Mouse (Mus musculus) lung, embryonic 15.5 days (tissue): ENCODE data around the gene Spock3. TPM values are rescaled to one million over a fixed set of nuclear protein-coding genes. Genes with fewer than 3 reads are reported as not detected.

Source experiments
- ATAC-seq: fragments of 200-750 bp; cut with Nextera tagmentation; 2 replicates; pipeline ENCODE4 v1.8.0; 2017; ENCODE audit warnings: moderate number of reproducible peaks, borderline replicate concordance; ENCODE audit not compliant: low FRiP score, low TSS enrichment; ENCODE audit errors: extremely low read depth
- H3K27ac ChIP-seq: fragments of 300-500 bp; sonication (generic); 2 replicates; pipeline ENCODE4 v1.5.1; 2015; ENCODE audit warnings: moderate library complexity, mild to moderate bottlenecking, inconsistent platforms
- H3K27me3 ChIP-seq: fragments of 300-500 bp; sonication (generic); 2 replicates; pipeline ENCODE4 v1.6.1; 2015; ENCODE audit warnings: inconsistent platforms
- H3K36me3 ChIP-seq: fragments of 300-500 bp; sonication (generic); 2 replicates; pipeline ENCODE4 v1.6.1; 2015; ENCODE audit warnings: inconsistent platforms
- H3K4me1 ChIP-seq: fragments of 300-500 bp; sonication (generic); 2 replicates; pipeline ENCODE4 v1.6.1; 2015; ENCODE audit warnings: inconsistent platforms
- H3K4me2 ChIP-seq: fragments of 300-500 bp; sonication (generic); 2 replicates; pipeline ENCODE4 v1.6.1; 2015; ENCODE audit warnings: inconsistent platforms, mild to moderate bottlenecking, moderate library complexity
- H3K4me3 ChIP-seq: fragments of 300-500 bp; sonication (generic); 2 replicates; pipeline ENCODE4 v1.5.1; 2015; ENCODE audit warnings: mild to moderate bottlenecking, inconsistent platforms
- H3K9ac ChIP-seq: fragments of 300-500 bp; sonication (generic); 2 replicates; pipeline ENCODE4 v1.6.1; 2015; ENCODE audit warnings: inconsistent platforms
- H3K9me3 ChIP-seq: fragments of 300-500 bp; sonication (generic); 2 replicates; pipeline ENCODE4 v1.6.1; 2016; ENCODE audit warnings: inconsistent platforms
- WGBS: fragments of 180-500 bp; shearing (Covaris S2); methylation state at CpG from one replicate; pipeline ENCODE4 v1.1.7; 2015; 5-methylcytosine and 5-hydroxymethylcytosine counted together
- polyA plus RNA-seq: library from polyadenylated mRNA; unstranded; fragments of >200 nt; fragmentation: Nextera tagmentation; extraction: Ambion mirVana; gene quantifications from 2 replicates; pipeline ENCODE4 v1.2.1, GENCODE M21; 2015

Spock3 gene
- polyA plus RNA-seq, 1 experiment from 2014 or later, result 1.8 TPM

DNA sequence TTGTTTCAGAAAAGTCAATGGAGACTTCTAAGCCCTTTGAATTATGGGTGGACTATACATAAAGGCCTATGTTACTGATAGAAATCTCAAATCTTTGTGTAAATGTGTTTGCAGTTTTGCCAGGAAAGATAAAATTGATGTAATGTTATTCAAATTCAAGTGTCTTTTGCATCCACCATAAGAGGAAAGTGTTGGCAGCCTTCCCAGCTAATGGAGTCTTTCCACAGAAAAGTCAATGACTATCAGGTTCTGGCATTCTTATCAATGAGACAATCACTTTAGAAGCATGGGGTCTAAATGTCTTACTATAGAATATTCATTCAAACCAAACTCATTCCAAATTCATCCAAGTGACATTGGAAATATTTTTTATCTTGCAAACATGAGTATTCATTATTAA is 214.5 kb downstream of the Spock3 start:
- Histone ChIP-seq H3K27me3 (no peaks in the 10 kb centered on the region), H3K36me3 (no peaks in the 10 kb centered on the region), H3K27ac (no peak overlapping the region), H3K9ac (no peak overlapping the region), H3K4me3 (no peak overlapping the region), H3K9me3 (no peaks in the 10 kb centered on the region), H3K4me2 (no peak overlapping the region), H3K4me1 (no peaks in the 10 kb centered on the region)
- ATAC-seq, result no peak

DNA sequence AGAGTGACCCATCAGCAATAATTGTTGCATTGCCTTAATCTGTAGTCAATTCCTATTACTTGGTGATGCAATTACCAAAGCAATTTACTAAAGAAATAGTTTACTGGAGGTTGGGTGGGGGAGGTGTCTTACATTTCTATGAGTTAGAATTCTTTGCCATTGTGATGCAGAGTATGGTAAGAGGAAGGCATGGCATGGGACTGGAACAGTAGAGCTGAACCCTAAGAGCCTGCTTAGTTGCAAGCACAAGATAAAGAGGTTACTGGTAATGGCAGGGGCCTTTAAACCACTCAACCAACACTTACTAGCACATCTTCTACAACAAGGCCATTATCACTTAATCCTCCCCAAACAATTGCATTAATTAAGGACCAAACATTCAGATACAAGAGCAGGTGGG is 219.1 kb downstream of the Spock3 start:
- Histone ChIP-seq H3K4me2 (no peak overlapping the region), H3K4me3 (no peak overlapping the region), H3K27me3 (no peaks in the 10 kb centered on the region), H3K36me3 (no peaks in the 10 kb centered on the region), H3K9me3 (no peaks in the 10 kb centered on the region), H3K27ac (no peak overlapping the region), H3K4me1 (no peaks in the 10 kb centered on the region), H3K9ac (no peak overlapping the region)
- no peak for ATAC-seq

DNA sequence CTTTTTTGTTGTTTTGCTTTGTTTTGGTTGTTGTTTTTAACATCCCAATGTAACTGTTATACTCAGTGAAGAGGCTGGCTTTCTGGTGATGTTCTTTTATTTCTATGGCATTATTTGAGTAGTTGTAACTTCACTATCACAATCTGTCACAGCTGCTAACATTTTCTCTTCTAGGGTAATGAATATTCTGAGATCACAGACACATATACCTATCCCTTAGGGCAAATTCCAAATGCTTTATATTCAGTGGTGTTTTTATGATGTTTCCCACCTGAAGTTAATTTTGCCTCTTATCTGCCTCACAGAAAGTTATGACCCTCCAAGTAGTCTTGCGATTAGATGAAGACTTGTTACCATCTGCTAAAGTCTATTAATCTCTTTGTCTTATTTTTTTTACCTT is 230.5 kb downstream of the Spock3 start:
- Histone ChIP-seq H3K4me3 (no peak overlapping the region), H3K4me1 (no peaks in the 10 kb centered on the region), H3K36me3 (no peaks in the 10 kb centered on the region), H3K27me3 (no peaks in the 10 kb centered on the region), H3K27ac (no peak overlapping the region), H3K9ac (no peak overlapping the region), H3K4me2 (no peak overlapping the region), H3K9me3 (no peaks in the 10 kb centered on the region)
- WGBS, result 73% methylated on average over 1 of the region's 1 CpGs
- ATAC-seq, result no peak

DNA sequence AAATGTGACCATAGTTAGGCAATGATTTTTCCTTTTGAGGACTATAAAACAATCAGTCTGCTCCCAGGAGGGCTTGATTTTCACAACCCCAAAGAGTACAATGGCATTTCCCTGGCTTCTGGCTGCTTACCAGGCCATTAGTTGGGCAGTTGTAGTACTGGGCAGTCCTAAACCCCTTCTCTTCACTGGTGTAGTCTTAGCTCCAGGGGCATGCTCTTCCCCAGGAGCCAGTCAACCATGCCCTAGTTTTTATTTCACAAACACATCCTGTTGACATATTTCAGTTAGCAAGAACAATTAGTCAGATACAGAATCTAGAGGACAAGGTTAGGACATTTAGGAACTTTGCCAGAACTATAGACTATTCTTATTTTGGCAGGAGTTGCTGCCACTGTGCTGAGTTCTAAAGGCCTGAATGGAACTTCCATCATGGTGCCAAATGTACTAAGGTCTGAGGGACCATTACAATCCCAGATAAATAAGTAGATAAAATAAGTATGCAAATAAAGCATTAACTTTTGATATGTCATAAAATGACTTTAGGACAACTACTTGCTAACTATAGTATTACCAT is 308.1 kb downstream of the Spock3 start:
- no peaks in the 10 kb centered on the region for H3K36me3 ChIP-seq
- no peak overlapping the region for H3K4me3 ChIP-seq
- H3K4me1 ChIP-seq, result no peaks in the 10 kb centered on the region
- H3K27ac ChIP-seq, result no peak overlapping the region
- H3K4me2 ChIP-seq, result no peak overlapping the region
- H3K27me3 ChIP-seq, result no peaks in the 10 kb centered on the region
- no peak for ATAC-seq
- no peak overlapping the region for H3K9ac ChIP-seq
- H3K9me3 ChIP-seq, result no peaks in the 10 kb centered on the region

DNA sequence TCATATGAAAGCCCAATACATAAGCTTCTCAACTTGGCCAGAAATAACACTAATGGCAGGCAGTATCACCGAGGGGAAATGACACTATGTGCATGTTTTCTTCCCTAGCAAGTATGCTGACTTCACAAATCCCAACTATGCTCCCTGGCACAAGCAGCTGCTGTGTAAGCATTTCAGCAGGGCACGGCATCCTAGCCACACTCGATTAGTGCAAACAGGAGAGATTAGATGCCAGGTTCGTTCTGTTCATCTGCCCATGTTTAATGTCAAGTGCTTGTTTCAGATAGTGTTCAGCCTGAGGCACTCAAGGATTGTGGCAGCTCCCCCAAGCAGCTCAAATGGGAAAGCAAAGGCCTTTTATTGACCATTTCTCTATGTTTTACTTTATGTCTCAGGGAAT is 311.7 kb downstream of the Spock3 start:
- no peaks in the 10 kb centered on the region for H3K9me3 ChIP-seq
- ATAC-seq, result no peak
- no peak overlapping the region for H3K4me3 ChIP-seq
- no peak overlapping the region for H3K4me2 ChIP-seq
- H3K36me3 ChIP-seq, result no peaks in the 10 kb centered on the region
- WGBS, result 50% methylated on average over 4 of the region's 4 CpGs
- H3K4me1 ChIP-seq, result no peaks in the 10 kb centered on the region
- no peak overlapping the region for H3K9ac ChIP-seq
- H3K27ac ChIP-seq, result no peak overlapping the region
- no peaks in the 10 kb centered on the region for H3K27me3 ChIP-seq

DNA sequence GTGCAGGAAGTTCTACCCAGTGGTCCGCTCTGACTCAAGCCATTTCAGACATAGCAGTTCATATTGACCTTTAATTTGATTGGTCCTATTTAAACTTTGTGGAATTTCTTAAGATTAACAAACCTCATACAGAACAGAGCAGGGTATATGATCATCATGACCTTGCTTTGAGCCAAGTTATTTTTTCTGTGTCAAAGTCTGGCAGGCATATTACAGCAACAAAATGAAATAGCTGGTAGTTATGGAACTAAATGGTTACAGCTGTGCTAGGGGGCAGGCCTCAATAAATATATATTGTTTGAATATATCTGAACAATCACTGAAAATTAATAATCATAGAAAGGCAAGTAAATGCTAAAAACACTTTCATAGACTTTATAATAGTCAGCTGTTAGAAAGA is 384.6 kb downstream of the Spock3 start:
- ATAC-seq, result no peak
- WGBS, result 83% methylated on average over 1 of the region's 1 CpGs
- Histone ChIP-seq H3K9ac (no peak overlapping the region), H3K4me2 (no peak overlapping the region), H3K36me3 (no peaks in the 10 kb centered on the region), H3K4me3 (no peak overlapping the region), H3K4me1 (no peaks in the 10 kb centered on the region), H3K27me3 (no peaks in the 10 kb centered on the region), H3K27ac (no peak overlapping the region), H3K9me3 (no peaks in the 10 kb centered on the region)

DNA sequence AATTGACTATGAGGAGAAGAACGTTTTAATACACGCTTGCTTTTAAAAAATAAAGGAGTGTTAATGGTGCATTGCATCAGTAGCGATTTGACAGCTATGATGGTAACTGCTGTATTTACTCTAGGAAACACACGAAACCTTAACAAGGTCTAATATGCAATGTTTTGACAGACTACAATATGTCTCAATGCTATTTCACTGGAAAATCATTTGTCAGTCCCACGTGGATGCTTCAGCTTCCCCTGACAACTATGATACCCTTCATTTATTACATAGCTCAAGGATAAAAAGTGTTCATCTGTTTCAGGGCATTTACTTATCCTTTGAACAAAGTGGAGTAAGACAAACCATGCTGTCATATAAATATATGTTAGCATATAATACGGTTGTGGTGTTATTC is 417.8 kb downstream of the Spock3 start:
- no peaks in the 10 kb centered on the region for H3K36me3 ChIP-seq
- H3K4me2 ChIP-seq, result no peak overlapping the region
- no peak for ATAC-seq
- no peaks in the 10 kb centered on the region for H3K4me1 ChIP-seq
- H3K9ac ChIP-seq, result no peak overlapping the region
- no peaks in the 10 kb centered on the region for H3K27me3 ChIP-seq
- no peaks in the 10 kb centered on the region for H3K9me3 ChIP-seq
- 68% methylated on average over 6 of the region's 6 CpGs for WGBS
- H3K4me3 ChIP-seq, result no peak overlapping the region
- H3K27ac ChIP-seq, result no peak overlapping the region

DNA sequence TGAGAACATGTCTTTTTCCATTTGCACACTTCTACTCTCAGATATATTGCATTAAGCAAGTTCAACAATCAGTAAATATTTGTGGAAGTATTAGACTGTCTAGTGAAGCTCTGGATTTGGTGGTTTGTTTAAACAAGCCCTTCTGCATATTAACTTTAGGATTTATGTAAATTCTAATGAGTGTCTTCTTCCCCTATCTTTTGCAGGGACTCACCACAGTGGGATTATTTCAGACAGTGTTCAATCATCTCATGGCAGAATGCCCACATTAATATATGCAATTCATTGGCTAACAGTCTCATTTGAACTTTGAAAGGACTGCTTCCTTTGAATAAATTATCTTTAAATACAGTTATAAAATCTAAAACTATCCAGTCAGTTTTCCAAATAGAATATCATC is 446.9 kb downstream of the Spock3 start:
- no peaks in the 10 kb centered on the region for H3K27me3 ChIP-seq
- no peaks in the 10 kb centered on the region for H3K36me3 ChIP-seq
- H3K4me2 ChIP-seq, result no peak overlapping the region
- H3K27ac ChIP-seq, result no peak overlapping the region
- no peak overlapping the region for H3K4me3 ChIP-seq
- no peak for ATAC-seq
- H3K9ac ChIP-seq, result no peak overlapping the region
- H3K9me3 ChIP-seq, result no peaks in the 10 kb centered on the region
- no peaks in the 10 kb centered on the region for H3K4me1 ChIP-seq
